Mouse (Mus musculus) C2C12 (cell line): Measurements from ENCODE around the gene Myod1. TPM values are rescaled to one million over a fixed set of nuclear protein-coding genes. Genes with fewer than 3 reads are reported as not detected.

Experiments used
- H3K27me3 ChIP-seq: one replicate; pipeline ENCODE4 v1.6.1; 2011; ENCODE audit not compliant: control insufficient read depth, insufficient read depth, insufficient read length
- H3K36me3 ChIP-seq: one replicate; pipeline ENCODE4 v1.6.1; 2011; ENCODE audit not compliant: control insufficient read depth, insufficient read depth
- H3K4me3 ChIP-seq: one replicate; pipeline ENCODE4 v1.5.1; 2011; ENCODE audit warnings: mild to moderate bottlenecking, control low read depth; ENCODE audit not compliant: poor library complexity, insufficient read depth, severe bottlenecking
- H3K79me2 ChIP-seq: one replicate; pipeline ENCODE4 v1.6.1; 2011; ENCODE audit not compliant: control insufficient read depth, insufficient read depth
- H3K79me3 ChIP-seq: one replicate; pipeline ENCODE4 v1.6.1; 2011; ENCODE audit warnings: low read depth, control low read depth
- H3ac ChIP-seq: one replicate; pipeline ENCODE3; 2011; ENCODE audit warnings: low read depth; ENCODE audit not compliant: control insufficient read depth, insufficient read length
- CEBPB ChIP-seq: IDR thresholded peaks from one replicate; pipeline ENCODE4 v1.6.1; 2011; ENCODE audit warnings: low read depth, mild to moderate bottlenecking, control low read depth, moderate library complexity
- CTCF ChIP-seq: IDR thresholded peaks from one replicate; pipeline ENCODE4 v1.5.1; 2011; ENCODE audit not compliant: control insufficient read depth, insufficient read depth, insufficient read length
- FOSL1 ChIP-seq: IDR thresholded peaks from one replicate; pipeline ENCODE4 v1.8.0; 2011; ENCODE audit warnings: mild to moderate bottlenecking, low read length; ENCODE audit not compliant: poor library complexity, insufficient read depth, severe bottlenecking
- MAX ChIP-seq: IDR thresholded peaks from one replicate; pipeline ENCODE4 v1.6.1; 2011; ENCODE audit warnings: mild to moderate bottlenecking, control low read depth
- MYOD1 ChIP-seq: IDR thresholded peaks from one replicate; pipeline ENCODE4 v1.6.1; 2011; ENCODE audit warnings: low read depth; ENCODE audit not compliant: control insufficient read depth, insufficient read length
- MYOG ChIP-seq: IDR thresholded peaks from one replicate; pipeline ENCODE4 v1.6.1; 2011; ENCODE audit not compliant: control insufficient read depth, insufficient read length; ENCODE audit errors: extremely low read depth
- USF1 ChIP-seq: IDR thresholded peaks from one replicate; pipeline ENCODE4 v1.6.1; 2011; ENCODE audit warnings: low read depth, mild to moderate bottlenecking, control low read depth, moderate library complexity
- polyA plus RNA-seq: library from polyadenylated mRNA; unstranded; fragments of >200 nt; fragmentation: generic; extraction: Trizol; gene quantifications from one replicate; pipeline ENCODE4 v1.2.1, GENCODE M21; 2012; ENCODE audit warnings: missing spikeins

The Myod1 gene
- polyA plus RNA-seq, 1 experiment = 278 TPM

DNA sequence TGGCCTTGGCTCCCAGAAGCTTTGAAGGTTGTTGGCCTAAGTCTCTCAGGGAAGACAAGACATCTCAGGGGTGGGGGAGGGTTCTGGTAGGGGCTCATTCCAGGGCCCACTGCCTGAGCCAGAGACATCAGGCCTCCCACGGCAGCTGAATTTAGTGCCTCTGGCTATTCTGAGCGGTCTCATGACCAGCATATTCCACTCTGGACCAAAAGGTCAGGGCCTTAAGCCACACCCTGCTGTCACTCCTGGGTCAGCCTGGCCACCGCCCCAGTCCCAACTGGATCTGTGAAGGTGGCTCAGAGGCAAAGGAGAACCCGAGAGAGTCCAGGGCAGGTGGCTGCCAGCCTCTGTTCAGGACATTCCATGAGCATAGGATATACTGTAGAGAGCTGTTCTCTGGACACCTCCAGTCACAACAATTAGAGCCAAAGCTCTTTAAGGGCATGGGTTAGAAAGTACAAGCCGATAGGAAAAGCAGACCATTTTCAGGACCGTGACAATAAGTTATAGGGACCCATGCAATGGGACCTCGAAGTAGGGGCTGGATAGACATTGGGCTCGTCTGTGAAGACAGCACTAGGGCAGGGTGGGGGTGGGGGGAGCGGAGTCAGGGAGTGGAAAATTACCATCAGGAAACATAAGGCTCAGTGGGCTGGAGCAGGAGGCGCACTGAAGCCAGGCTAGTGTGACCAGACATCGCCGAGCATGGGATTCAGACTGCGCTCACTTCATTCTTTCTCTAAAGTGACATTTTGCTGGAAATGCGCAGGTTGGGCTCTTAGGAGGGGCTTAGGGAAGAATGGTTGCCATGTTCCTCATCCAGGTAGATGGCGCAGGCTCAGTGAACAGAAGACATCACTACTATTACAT is 27.6 kb downstream of the Myod1 start:
- Histone ChIP-seq H3ac (no peak overlapping the region), H3K79me2 (no peaks in the 10 kb centered on the region), H3K27me3 (peaks cover 46% of the 10 kb centered on the region), H3K79me3 (no peaks in the 10 kb centered on the region), H3K36me3 (no peaks in the 10 kb centered on the region), H3K4me3 (no peak overlapping the region)
- TF ChIP-seq MYOD1 (no peak), MAX (no peak), USF1 (no peak), CTCF (no peak), MYOG (no peak), CEBPB (no peak), FOSL1 (no peak)

DNA sequence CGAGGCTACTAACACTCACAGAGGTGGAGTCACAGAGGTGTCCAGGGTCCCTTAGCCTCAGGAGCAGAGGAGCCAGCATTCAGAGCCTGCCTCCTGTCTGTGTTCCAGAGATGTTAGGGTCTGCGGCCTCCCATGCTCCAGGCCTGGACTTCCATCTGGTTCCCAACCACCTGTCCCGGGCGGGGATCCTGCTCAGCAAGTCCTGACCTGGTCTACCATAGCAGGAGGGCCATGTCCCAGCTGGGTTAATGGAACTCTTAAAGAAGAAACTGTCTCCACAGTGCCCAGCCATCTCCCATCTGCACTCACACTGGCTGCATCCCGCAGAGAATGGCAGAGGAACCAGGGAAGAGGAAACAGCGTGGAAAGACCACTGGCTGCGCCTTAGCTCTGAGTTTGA is 28.5 kb downstream of the Myod1 start:
- Histone ChIP-seq H3ac (no peak overlapping the region), H3K79me3 (no peaks in the 10 kb centered on the region), H3K79me2 (no peaks in the 10 kb centered on the region), H3K36me3 (no peaks in the 10 kb centered on the region), H3K4me3 (no peak overlapping the region), H3K27me3 (peaks cover 46% of the 10 kb centered on the region)
- no peak for TF ChIP-seq MYOD1
- TF ChIP-seq CEBPB = no peak
- no peak for TF ChIP-seq MAX
- no peak for TF ChIP-seq USF1
- TF ChIP-seq FOSL1 = no peak
- TF ChIP-seq CTCF = no peak
- no peak for TF ChIP-seq MYOG

DNA sequence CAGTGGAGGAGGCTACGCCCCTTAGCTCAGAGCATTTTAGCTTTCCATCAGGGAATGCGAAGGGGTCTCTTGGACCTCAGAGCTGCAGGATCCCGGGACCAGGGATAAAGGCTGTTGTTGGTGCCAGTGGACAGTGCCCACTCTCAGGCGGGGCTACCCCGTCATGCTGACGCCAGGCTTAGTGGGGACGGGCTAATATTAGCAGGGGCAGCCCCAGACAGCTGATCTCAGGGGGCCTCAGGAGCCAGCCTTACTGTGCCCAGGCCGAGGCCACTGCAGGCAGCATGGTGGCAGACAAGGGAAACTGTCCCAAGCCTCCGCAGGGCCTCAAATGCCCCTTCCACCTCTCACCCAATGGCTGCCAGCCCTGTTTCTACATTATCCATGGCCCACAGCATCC is 32.3 kb downstream of the Myod1 start:
- Histone ChIP-seq H3K4me3 (no peak overlapping the region), H3K79me2 (no peaks in the 10 kb centered on the region)
- TF ChIP-seq MYOD1 (no peak), USF1 (no peak), CEBPB (no peak), CTCF (no peak), FOSL1 (no peak), MYOG (no peak), MAX (no peak)

DNA sequence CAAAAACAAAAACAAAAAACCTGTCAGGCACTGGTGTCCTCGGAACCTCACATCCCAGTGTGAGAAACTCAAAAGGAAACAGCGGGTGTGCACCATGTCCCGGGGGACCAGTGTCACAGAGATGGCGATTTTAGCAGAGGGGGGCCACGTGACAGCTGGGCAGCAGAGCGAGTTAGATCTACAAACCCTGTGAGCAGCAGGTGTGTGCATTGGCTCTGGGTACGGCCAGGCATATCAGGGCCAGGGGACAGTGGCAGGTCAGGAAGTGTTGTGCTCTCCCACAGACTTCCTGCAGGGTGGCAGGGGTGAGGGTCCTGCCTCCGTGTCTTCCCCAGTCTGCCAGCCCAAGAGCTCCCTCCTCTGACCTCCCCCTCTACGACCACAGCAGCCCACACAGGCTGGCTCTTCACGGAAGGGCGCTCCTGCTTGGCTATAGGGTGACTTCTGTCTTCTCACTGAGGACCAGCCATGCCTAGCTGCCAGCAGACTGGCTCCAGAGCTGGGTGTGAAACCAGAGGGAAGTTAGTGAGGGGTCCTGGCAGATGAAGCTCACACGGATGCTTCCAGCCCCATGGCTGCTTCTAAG is 33.0 kb downstream of the Myod1 start:
- H3K4me3 ChIP-seq = no peak overlapping the region
- peaks cover 56% of the 10 kb centered on the region for H3K27me3 ChIP-seq
- TF ChIP-seq MYOD1 = no peak
- TF ChIP-seq USF1 = no peak
- TF ChIP-seq CTCF = no peak
- TF ChIP-seq MAX = no peak
- no peak for TF ChIP-seq CEBPB
- H3K36me3 ChIP-seq = no peaks in the 10 kb centered on the region
- no peaks in the 10 kb centered on the region for H3K79me2 ChIP-seq
- H3K79me3 ChIP-seq = no peaks in the 10 kb centered on the region
- no peak overlapping the region for H3ac ChIP-seq

More for the DNA sequence above, 32.3 kb downstream of the Myod1 start:
- Histone ChIP-seq H3ac (no peak overlapping the region), H3K27me3 (peaks cover 51% of the 10 kb centered on the region), H3K36me3 (no peaks in the 10 kb centered on the region), H3K79me3 (no peaks in the 10 kb centered on the region)

DNA sequence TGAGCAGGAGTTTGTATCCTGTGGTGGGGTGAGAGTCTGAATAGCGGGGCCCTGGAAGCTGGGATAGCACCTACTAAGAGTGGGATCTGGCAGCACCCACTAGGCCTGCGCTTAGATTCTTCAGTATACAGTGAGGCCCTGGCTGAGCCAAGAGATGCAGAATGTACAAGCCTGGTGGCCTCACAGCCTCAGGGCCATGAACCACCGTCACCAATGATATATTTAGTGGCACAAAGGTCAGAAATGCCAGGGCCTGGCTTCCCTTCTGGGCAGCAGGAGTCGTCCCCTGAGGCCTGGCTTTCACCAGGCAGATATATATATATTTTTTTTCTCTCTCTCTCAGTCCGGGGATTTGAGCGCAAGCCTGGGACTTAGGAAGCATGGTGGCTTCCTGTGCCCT is 34.5 kb downstream of the Myod1 start:
- no peak for TF ChIP-seq CTCF
- no peak for TF ChIP-seq FOSL1
- no peak for TF ChIP-seq MAX
- H3K4me3 ChIP-seq = no peak overlapping the region
- peaks cover 55% of the 10 kb centered on the region for H3K27me3 ChIP-seq
- no peaks in the 10 kb centered on the region for H3K79me3 ChIP-seq
- H3K36me3 ChIP-seq = no peaks in the 10 kb centered on the region
- no peak overlapping the region for H3ac ChIP-seq
- no peaks in the 10 kb centered on the region for H3K79me2 ChIP-seq

DNA sequence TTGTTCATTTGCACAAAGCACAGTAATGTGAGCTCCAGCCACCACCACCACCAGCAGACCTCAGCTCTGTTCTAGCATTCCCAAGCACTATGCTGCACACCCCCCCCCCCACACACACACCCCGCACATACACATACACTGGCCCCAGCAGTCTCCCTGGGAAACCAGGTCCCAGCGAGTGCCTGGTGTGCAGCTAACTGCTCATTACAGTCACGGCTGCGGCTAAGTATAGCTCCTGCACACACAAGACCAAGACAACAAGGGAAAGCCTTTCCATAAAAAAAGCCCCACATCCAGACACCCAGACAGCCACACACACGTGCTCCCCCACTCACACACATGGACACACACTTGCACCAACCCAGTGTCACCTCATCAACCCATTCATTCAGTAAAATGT is 36.5 kb downstream of the Myod1 start:
- H3K79me3 ChIP-seq = no peaks in the 10 kb centered on the region
- no peak overlapping the region for H3K4me3 ChIP-seq
- TF ChIP-seq CEBPB (no peak), MYOD1 (no peak), MYOG (no peak), CTCF (no peak), FOSL1 (no peak), MAX (no peak), USF1 (no peak)
- no peaks in the 10 kb centered on the region for H3K36me3 ChIP-seq
- H3ac ChIP-seq = no peak overlapping the region
- H3K79me2 ChIP-seq = no peaks in the 10 kb centered on the region
- peaks cover 60% of the 10 kb centered on the region for H3K27me3 ChIP-seq
